In genomic region chr7:101896104-101897066, GRCm38 (mm10) we compare ENCODE assay signal across 8 mouse cellular contexts. TPM values are rescaled to one million over a fixed set of nuclear protein-coding genes. Genes with fewer than 3 reads are reported as not detected.
DNase-seq lines count a peak whose midpoint lies in the region; ATAC-seq lines count a peak whose summit lies in the region.

No protein-coding gene starts in this region.

- no peaks in the 10 kb centered on the region for H3K36me3 ChIP-seq in hindbrain, embryonic 14.5 days (replicated peaks; ENCODE audit: control insufficient read depth, insufficient read depth)

- H3K9me3 ChIP-seq in hindbrain, embryonic 14.5 days (ENCODE audit: control insufficient read depth, low read length): no peaks in the 10 kb centered on the region

- ATAC-seq in hindbrain, embryonic 14.5 days (ENCODE audit: low FRiP score): peak; percentile 98

- H3K27ac ChIP-seq in hindbrain, embryonic 14.5 days: peak overlapping the region; percentile 87

- peaks cover 14% of the 10 kb centered on the region for H3K4me1 ChIP-seq in hindbrain, embryonic 14.5 days (replicated peaks; ENCODE audit: control insufficient read depth, insufficient read depth, low read length)

- WGBS in hindbrain, embryonic 14.5 days: under 1% methylated on average over 57 of the region's 57 CpGs

- peak overlapping the region; percentile 63 for H3K4me2 ChIP-seq in hindbrain, embryonic 14.5 days (replicated peaks)

- DNase-seq in R1 (ENCODE audit: low read depth, low spot score): peak; percentile 100
- DNase-seq in cerebellum, postnatal 25 days: peak; percentile 96
- peak; percentile 92 to 95 for DNase-seq in frontal cortex, postnatal 25 days (ENCODE audit: low spot score in 2 of 2)
- DNase-seq in hindbrain, embryonic 14.5 days (ENCODE audit: low spot score): peak; percentile 98
- peak; percentile 95 to 96 for DNase-seq in layer of hippocampus, postnatal 36 days
- DNase-seq in lung, postnatal 36 days: peak; percentile 99
- peak; percentile 100 for DNase-seq in retina, postnatal 1 day
- peak; percentile 85 to 95 for DNase-seq in urinary bladder, adult 18-20 months (ENCODE audit: low spot score in 2 of 2)

- H3K9ac ChIP-seq in hindbrain, embryonic 14.5 days: peak overlapping the region; percentile 67

- no peaks in the 10 kb centered on the region for H3K27me3 ChIP-seq in hindbrain, embryonic 14.5 days (ENCODE audit: control insufficient read depth, insufficient read depth, low read length)

- H3K4me3 ChIP-seq in hindbrain, embryonic 14.5 days (replicated peaks; ENCODE audit: low read length): peak overlapping the region; percentile 48

RNA-seq across cellular contexts. Expression of gene Lamtor1, which starts 9.3 kb away (rescaled TPM):
- polyA plus RNA-seq in hindbrain, embryonic 14.5 days (2014; fragmentation: Nextera tagmentation; extraction: Ambion mirVana): 135 and 144 TPM in 2 replicates
- 10 to 100 TPM; 87.9 to 90.5 TPM for total RNA-seq in layer of hippocampus, postnatal 36 days (2021)

RNA-seq across cellular contexts. Expression of gene Tomt, which starts 9.8 kb away (rescaled TPM):
- 0.21 and 0.33 TPM in 2 replicates for polyA plus RNA-seq in hindbrain, embryonic 14.5 days (2014; fragmentation: Nextera tagmentation; extraction: Ambion mirVana)
- not detected for total RNA-seq in layer of hippocampus, postnatal 36 days (2021)

RNA-seq across cellular contexts. Expression of gene Folr1, which starts 25.8 kb away (rescaled TPM):
- polyA plus RNA-seq in hindbrain, embryonic 14.5 days (2014; fragmentation: Nextera tagmentation; extraction: Ambion mirVana): 43.0 and 69.7 TPM in 2 replicates
- total RNA-seq in layer of hippocampus, postnatal 36 days (2021): 1 to 10 TPM in 1 of 2 experiments, under 1 TPM in 1; 0.62 to 4.9 TPM

RNA-seq across cellular contexts. Expression of gene Anapc15, which starts 32.9 kb away (rescaled TPM):
- 63.0 and 65.5 TPM in 2 replicates for polyA plus RNA-seq in hindbrain, embryonic 14.5 days (2014; fragmentation: Nextera tagmentation; extraction: Ambion mirVana)
- total RNA-seq in layer of hippocampus, postnatal 36 days (2021): 10 to 100 TPM; 27.9 to 30.1 TPM

RNA-seq across cellular contexts. Expression of gene Lrrc51, which starts 37.3 kb away (rescaled TPM):
- 12.5 and 15.2 TPM in 2 replicates for polyA plus RNA-seq in hindbrain, embryonic 14.5 days (2014; fragmentation: Nextera tagmentation; extraction: Ambion mirVana)
- total RNA-seq in layer of hippocampus, postnatal 36 days (2021): 1 to 10 TPM; 4.8 to 5.7 TPM

Comparison
In these comparisons a context has a peak if more than half of its experiments do, and no peak if none do; other contexts are left out.
1. Peak in every context shown above with its lines: DNase-seq, ATAC-seq, H3K4me3 ChIP-seq and H3K27ac ChIP-seq.